Mouse (Mus musculus): Measurements from ENCODE around the gene Glb1l. TPM values are rescaled to one million over a fixed set of nuclear protein-coding genes. Genes with fewer than 3 reads are reported as not detected.
"Not testable (repeated sequence)": the region's sequence is repeated elsewhere in the genome, so short reads cannot be mapped to it uniquely, and the experiment has no call there.

Gene Glb1l
- polyA plus RNA-seq, 1 experiment from 2014 or later: 19.5 TPM

- H3K27ac ChIP-seq (ENCODE audit: low read depth, low read length): peak within 1 kb of the TSS; percentile 74
- H3K4me2 ChIP-seq (replicated peaks; ENCODE audit: low read depth, low read length): peak within 1 kb of the TSS; percentile 95
- WGBS: 1% methylated on average over 59 of the region's 64 CpGs
- H3K9me3 ChIP-seq (ENCODE audit: control insufficient read depth, low read length): no peaks in the 10 kb centered on the region
- DNase-seq (ENCODE audit: low spot score) (peak; percentile 74), ATAC-seq (ENCODE audit: low FRiP score) (peak; percentile 89)
- peak within 1 kb of the TSS; percentile 60 for H3K4me3 ChIP-seq (ENCODE audit: low read depth, low read length)
- no peaks in the 10 kb centered on the region for H3K27me3 ChIP-seq (ENCODE audit: control insufficient read depth, insufficient read depth, low read length)
- peak within 1 kb of the TSS; percentile 80 for H3K9ac ChIP-seq (ENCODE audit: low read depth, low read length)
- no peaks in the 10 kb centered on the region for H3K36me3 ChIP-seq (ENCODE audit: control insufficient read depth, insufficient read depth, low read length)
- peaks cover 3% of the 10 kb centered on the region; the same call in 1 of the 2 replicates for H3K4me1 ChIP-seq (replicated peaks; ENCODE audit: control insufficient read depth, insufficient read depth, low read length)
Observed at GRCm38 (mm10) chr1:75236117-75237050, 25.8 kb upstream of the Glb1l start, which contains the start of gene Dnajb2. Gene Dnajb2 (plus strand): TSS chr1:75236406.

- Histone ChIP-seq H3K27me3 (ENCODE audit: control insufficient read depth, insufficient read depth, low read length) (no peaks in the 10 kb centered on the region), H3K4me3 (ENCODE audit: low read depth, low read length) (no peak overlapping the region), H3K27ac (ENCODE audit: low read depth, low read length) (no peak overlapping the region), H3K4me1 (replicated peaks; ENCODE audit: control insufficient read depth, insufficient read depth, low read length) (peaks cover 3% of the 10 kb centered on the region; the same call in 1 of the 2 replicates), H3K4me2 (replicated peaks; ENCODE audit: low read depth, low read length) (no peak overlapping the region), H3K36me3 (ENCODE audit: control insufficient read depth, insufficient read depth, low read length) (no peaks in the 10 kb centered on the region), H3K9ac (ENCODE audit: low read depth, low read length) (no peak overlapping the region), H3K9me3 (ENCODE audit: control insufficient read depth, low read length) (no peaks in the 10 kb centered on the region)
- ATAC-seq (ENCODE audit: low FRiP score) (peak; percentile 55; the same call in 1 of the 2 replicates), DNase-seq (ENCODE audit: low spot score) (peak; percentile 68)
- 2% methylated on average over 8 of the region's 8 CpGs for WGBS
Observed at GRCm38 (mm10) chr1:75234606-75235005, 24.0 kb upstream of the Glb1l start.

- not testable (repeated sequence) for ATAC-seq (ENCODE audit: low FRiP score); H3K9ac ChIP-seq (ENCODE audit: low read depth, low read length); H3K4me3 ChIP-seq (ENCODE audit: low read depth, low read length); DNase-seq (ENCODE audit: low spot score); H3K27ac ChIP-seq (ENCODE audit: low read depth, low read length); H3K27me3 ChIP-seq (ENCODE audit: control insufficient read depth, insufficient read depth, low read length); H3K4me2 ChIP-seq (replicated peaks; ENCODE audit: low read depth, low read length); H3K4me1 ChIP-seq (replicated peaks; ENCODE audit: control insufficient read depth, insufficient read depth, low read length); H3K36me3 ChIP-seq (ENCODE audit: control insufficient read depth, insufficient read depth, low read length); H3K9me3 ChIP-seq (ENCODE audit: control insufficient read depth, low read length)
- 65% methylated on average over 4 of the region's 4 CpGs for WGBS
Observed at GRCm38 (mm10) chr1:75232489-75232888, 21.9 kb upstream of the Glb1l start.

GRCm38 (mm10) chr1:75231664-75232152, 21.1 kb upstream of the Glb1l start, which contains the start of gene A630095N17Rik:
Gene A630095N17Rik (minus strand): TSS chr1:75232102.
- H3K36me3 ChIP-seq (ENCODE audit: control insufficient read depth, insufficient read depth, low read length): no peaks in the 10 kb centered on the region
- H3K9me3 ChIP-seq (ENCODE audit: control insufficient read depth, low read length): no peaks in the 10 kb centered on the region
- H3K27me3 ChIP-seq (ENCODE audit: control insufficient read depth, insufficient read depth, low read length): no peaks in the 10 kb centered on the region
- WGBS: 77% methylated on average over 5 of the region's 5 CpGs
- no peak within 1 kb of the TSS for H3K9ac ChIP-seq (ENCODE audit: low read depth, low read length)
- no peaks in the 10 kb centered on the region for H3K4me1 ChIP-seq (replicated peaks; ENCODE audit: control insufficient read depth, insufficient read depth, low read length)
- no peak within 1 kb of the TSS for H3K27ac ChIP-seq (ENCODE audit: low read depth, low read length)
- H3K4me2 ChIP-seq (replicated peaks; ENCODE audit: low read depth, low read length): no peak within 1 kb of the TSS
- DNase-seq (ENCODE audit: low spot score) (no peak), ATAC-seq (ENCODE audit: low FRiP score) (no peak)
- H3K4me3 ChIP-seq (ENCODE audit: low read depth, low read length): no peak within 1 kb of the TSS

GRCm38 (mm10) chr1:75231224-75231623, 20.6 kb upstream of the Glb1l start:
- Histone ChIP-seq H3K9me3 (ENCODE audit: control insufficient read depth, low read length) (no peaks in the 10 kb centered on the region), H3K4me2 (replicated peaks; ENCODE audit: low read depth, low read length) (no peak overlapping the region), H3K36me3 (ENCODE audit: control insufficient read depth, insufficient read depth, low read length) (no peaks in the 10 kb centered on the region), H3K4me3 (ENCODE audit: low read depth, low read length) (no peak overlapping the region), H3K27me3 (ENCODE audit: control insufficient read depth, insufficient read depth, low read length) (no peaks in the 10 kb centered on the region), H3K27ac (ENCODE audit: low read depth, low read length) (no peak overlapping the region), H3K4me1 (replicated peaks; ENCODE audit: control insufficient read depth, insufficient read depth, low read length) (no peaks in the 10 kb centered on the region), H3K9ac (ENCODE audit: low read depth, low read length) (no peak overlapping the region)
- ATAC-seq (ENCODE audit: low FRiP score) (no peak), DNase-seq (ENCODE audit: low spot score) (no peak)
- WGBS: 83% methylated on average over 4 of the region's 4 CpGs

- 81% methylated on average over 7 of the region's 7 CpGs for WGBS
- no peak for DNase-seq (ENCODE audit: low spot score)
Observed at GRCm38 (mm10) chr1:75230335-75230994, 19.9 kb upstream of the Glb1l start.

GRCm38 (mm10) chr1:75229158-75229557, 18.5 kb upstream of the Glb1l start:
- Histone ChIP-seq H3K9me3 (ENCODE audit: control insufficient read depth, low read length) (no peaks in the 10 kb centered on the region), H3K27ac (ENCODE audit: low read depth, low read length) (no peak overlapping the region), H3K36me3 (ENCODE audit: control insufficient read depth, insufficient read depth, low read length) (no peaks in the 10 kb centered on the region), H3K4me2 (replicated peaks; ENCODE audit: low read depth, low read length) (no peak overlapping the region), H3K4me3 (ENCODE audit: low read depth, low read length) (no peak overlapping the region), H3K4me1 (replicated peaks; ENCODE audit: control insufficient read depth, insufficient read depth, low read length) (no peaks in the 10 kb centered on the region), H3K27me3 (ENCODE audit: control insufficient read depth, insufficient read depth, low read length) (no peaks in the 10 kb centered on the region), H3K9ac (ENCODE audit: low read depth, low read length) (no peak overlapping the region)
- ATAC-seq (ENCODE audit: low FRiP score) (no peak), DNase-seq (ENCODE audit: low spot score) (no peak)
- WGBS: 72% methylated on average over 4 of the region's 4 CpGs

More at GRCm38 (mm10) chr1:75230335-75230994, 19.9 kb upstream of the Glb1l start:
- Histone ChIP-seq H3K9me3 (ENCODE audit: control insufficient read depth, low read length) (no peaks in the 10 kb centered on the region), H3K4me3 (ENCODE audit: low read depth, low read length) (no peak overlapping the region), H3K36me3 (ENCODE audit: control insufficient read depth, insufficient read depth, low read length) (no peaks in the 10 kb centered on the region), H3K4me1 (replicated peaks; ENCODE audit: control insufficient read depth, insufficient read depth, low read length) (no peaks in the 10 kb centered on the region), H3K4me2 (replicated peaks; ENCODE audit: low read depth, low read length) (no peak overlapping the region), H3K9ac (ENCODE audit: low read depth, low read length) (no peak overlapping the region), H3K27ac (ENCODE audit: low read depth, low read length) (no peak overlapping the region), H3K27me3 (ENCODE audit: control insufficient read depth, insufficient read depth, low read length) (no peaks in the 10 kb centered on the region)
- no peak for ATAC-seq (ENCODE audit: low FRiP score)

- 64% methylated on average over 1 of the region's 1 CpGs for WGBS
Observed at GRCm38 (mm10) chr1:75227653-75228052, 17.0 kb upstream of the Glb1l start.

More at GRCm38 (mm10) chr1:75227653-75228052, 17.0 kb upstream of the Glb1l start:
- Histone ChIP-seq H3K9me3 (ENCODE audit: control insufficient read depth, low read length) (no peaks in the 10 kb centered on the region), H3K36me3 (ENCODE audit: control insufficient read depth, insufficient read depth, low read length) (no peaks in the 10 kb centered on the region), H3K4me1 (replicated peaks; ENCODE audit: control insufficient read depth, insufficient read depth, low read length) (no peaks in the 10 kb centered on the region), H3K4me2 (replicated peaks; ENCODE audit: low read depth, low read length) (no peak overlapping the region), H3K27me3 (ENCODE audit: control insufficient read depth, insufficient read depth, low read length) (no peaks in the 10 kb centered on the region), H3K9ac (ENCODE audit: low read depth, low read length) (no peak overlapping the region), H3K4me3 (ENCODE audit: low read depth, low read length) (no peak overlapping the region), H3K27ac (ENCODE audit: low read depth, low read length) (no peak overlapping the region)
- DNase-seq (ENCODE audit: low spot score) (no peak), ATAC-seq (ENCODE audit: low FRiP score) (no peak)

Measured in hindbrain, embryonic 11.5 days (tissue).